Mouse (Mus musculus): ENCODE measurements around the gene Faap20.

Gene Faap20

DNA sequence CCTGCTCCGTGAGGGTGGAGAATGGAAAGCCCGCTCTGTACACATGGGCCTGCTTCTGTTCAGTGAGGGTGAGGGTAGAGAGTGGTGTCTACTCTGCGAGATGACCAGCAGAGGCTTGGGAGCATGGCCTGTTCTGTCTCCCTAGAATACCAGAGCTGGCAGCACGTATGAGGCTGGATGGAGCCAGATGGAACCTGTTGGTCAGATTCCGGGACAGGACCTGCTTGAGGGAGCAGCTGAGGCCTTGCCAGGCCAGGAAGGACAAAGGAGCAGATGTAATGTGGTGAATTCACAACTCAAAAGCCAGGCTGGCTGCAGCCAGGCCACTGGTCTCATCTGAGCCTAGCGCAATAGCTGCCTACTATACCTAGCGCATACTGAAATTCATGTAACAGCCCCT is 40.4 kb downstream of the Faap20 start:
- peak; percentile 46 for DNase-seq

DNA sequence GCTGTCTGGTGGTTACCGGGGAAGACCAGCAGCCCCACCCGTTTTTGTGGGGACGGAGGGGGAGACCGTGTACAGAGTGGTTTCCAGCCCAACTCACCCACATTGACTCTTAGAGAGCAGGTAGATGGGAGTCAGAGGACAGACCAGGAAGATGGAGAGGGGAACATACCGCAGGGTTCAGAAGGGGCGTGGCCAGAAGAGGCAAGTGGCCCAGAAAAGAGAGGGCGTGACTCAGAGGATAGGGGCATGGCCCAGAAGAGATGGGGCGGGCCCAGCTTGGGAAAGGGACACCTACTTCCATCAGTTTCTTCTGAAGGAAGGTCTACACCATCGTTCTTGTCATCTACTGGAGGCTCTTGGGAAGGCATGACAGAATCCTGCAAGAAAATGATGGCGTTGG is 43.3 kb downstream of the Faap20 start:
- DNase-seq = no peak

DNA sequence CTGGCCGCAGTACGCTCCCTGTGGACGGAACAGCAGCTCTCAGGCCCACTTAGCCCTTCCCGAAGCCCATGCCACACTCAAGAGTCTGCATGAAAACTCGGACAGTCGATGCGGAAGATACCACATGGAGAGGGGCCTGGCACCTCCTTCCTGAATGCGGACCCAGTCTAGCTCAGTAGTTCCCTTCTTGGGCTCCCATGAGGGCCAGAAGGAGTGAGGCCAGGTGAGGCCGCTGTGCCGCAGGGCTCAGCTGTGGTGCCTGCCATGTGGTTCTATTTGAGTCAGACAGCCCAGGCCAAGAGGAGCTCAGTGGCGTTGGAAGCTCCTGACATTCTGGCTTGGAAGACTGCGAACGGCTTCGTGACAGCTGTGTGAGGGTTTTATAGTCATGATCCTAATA is 44.8 kb downstream of the Faap20 start:
- no peak for DNase-seq

DNA sequence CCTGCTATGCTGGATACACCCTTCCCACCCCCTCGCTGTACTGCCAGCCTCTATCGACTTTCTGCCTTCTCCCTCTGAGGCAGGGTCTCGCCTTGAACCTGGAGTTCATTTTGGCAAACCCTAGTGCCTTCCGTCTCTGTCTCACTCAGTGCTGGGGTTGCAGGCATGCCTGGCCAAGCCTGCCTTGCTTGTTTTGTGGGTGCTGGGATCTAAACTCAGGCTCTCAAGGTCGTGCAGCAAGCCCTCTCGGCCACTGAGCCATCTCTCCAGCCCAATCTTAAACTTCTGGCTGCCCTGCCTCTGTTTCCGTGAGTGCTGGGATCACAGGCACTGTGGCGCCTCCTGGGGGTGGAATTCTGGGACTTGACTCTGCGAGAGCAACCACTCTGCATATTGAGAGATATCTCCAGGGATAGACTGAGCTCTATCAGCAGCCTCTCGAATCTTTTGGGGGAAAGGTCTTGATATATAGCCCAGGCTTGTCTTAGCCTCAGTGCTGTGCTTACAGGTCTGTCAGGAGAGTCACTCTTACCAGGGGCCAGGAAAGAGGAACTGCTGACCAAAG is 45.5 kb downstream of the Faap20 start:
- no peak for DNase-seq

DNA sequence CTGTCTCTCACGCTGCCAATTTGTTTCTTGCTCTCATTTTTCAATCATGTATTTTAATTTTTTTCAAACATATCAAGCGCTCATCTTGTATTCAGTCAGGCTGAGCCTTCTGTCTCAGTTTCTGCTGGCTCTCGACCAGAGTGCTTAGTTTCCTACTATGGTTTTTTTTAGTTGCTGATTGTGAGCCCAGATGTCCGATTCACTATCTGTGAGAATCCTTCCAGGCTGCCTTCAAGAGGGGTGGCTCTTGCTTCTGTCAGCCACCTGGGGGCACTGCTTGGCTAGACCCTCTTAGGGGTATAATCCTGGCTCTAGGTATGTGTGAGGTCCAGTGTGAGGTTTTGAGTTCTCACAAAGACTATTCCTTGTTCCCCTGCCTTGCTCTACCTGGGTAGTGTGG is 46.4 kb downstream of the Faap20 start:
- no peak for DNase-seq

DNA sequence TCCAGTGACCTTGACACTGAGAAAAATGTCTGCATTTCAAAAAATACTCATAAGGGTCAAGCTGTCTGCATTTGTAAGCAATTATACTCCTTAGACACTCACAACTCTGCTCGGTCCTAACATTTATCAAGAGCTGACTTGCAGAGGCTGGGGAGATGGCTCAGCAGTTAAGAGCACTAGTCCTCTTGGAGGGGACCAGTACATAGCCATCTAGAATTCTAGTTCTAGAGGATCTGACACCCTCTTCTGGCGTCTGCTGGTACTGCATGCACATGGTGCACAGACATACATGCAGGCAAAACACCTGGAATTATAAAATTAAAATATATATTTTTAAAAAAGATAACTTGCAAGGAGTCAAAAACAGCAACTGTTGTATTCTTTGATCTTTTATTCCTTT is 47.5 kb downstream of the Faap20 start:
- peak; percentile 40 for DNase-seq

DNA sequence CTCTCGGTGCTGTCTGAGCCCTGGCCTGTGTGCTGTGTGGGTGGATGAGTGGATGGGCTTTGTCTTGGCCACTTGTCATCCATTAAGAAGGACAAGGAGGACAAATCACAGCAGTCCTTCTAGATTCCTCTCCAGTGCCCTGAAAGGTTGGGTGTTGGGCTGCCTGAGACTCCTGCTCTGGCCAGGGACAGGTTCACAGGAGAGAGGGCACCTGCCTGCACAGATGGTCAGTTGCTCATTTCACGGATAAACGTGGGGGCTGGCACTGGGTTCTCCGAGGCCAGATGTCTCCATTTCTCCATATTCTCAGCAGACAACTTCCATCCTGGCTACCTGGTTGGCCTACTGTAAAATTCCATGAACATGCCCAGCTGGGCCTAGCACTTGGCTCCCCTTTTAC is 49.2 kb downstream of the Faap20 start:
- no peak for DNase-seq

DNA sequence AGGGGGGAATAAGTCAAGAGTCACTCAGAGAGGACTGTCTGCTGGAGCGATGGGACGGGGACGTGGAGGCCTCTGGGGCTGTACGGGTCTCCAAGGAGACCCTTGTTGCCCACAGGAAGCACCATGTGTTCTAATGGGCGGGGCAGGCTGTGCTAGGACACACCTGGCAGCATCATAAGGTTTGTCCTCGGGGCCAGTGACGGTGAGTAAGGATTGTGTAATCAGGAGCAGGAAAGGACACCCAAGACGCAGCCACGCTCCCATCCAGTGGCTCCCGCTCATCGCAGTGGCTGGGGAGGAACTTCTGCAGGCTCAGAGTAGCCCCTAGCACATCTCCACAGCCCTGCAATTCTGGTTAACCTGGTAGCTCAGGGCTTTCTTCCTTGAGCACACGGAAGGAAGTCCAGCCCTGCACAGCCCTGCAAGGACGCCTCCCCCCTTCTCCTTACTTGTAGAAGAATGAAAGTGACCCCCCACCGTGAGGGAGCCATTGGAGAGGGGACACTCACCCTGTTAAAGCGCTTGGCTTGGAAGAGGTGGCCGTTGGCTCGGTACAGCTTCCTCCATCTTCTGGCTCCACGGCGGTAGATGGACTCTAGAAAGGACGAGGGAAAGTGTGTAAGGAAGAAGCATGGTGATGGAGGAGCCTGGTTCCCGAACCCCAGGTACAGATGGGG is 51.0 kb downstream of the Faap20 start:
- no peak for DNase-seq

DNA sequence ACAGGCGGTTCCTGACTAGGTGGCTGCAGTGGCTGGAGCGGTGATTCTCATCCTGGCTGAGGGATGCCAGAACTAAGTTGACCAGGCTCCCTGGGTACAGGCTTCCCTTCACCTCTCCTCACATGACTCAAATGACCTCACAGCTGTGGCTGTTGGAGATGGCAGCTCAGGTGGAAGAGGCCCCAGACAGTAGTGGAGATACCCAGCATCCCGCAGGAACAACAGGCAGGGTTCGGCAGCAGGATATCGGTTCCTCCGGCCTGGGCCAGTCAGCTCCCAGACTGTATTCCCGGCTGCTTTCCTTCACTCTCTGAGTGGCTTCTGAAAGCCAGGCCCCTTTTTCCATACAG is 51.5 kb downstream of the Faap20 start:
- DNase-seq = no peak

DNA sequence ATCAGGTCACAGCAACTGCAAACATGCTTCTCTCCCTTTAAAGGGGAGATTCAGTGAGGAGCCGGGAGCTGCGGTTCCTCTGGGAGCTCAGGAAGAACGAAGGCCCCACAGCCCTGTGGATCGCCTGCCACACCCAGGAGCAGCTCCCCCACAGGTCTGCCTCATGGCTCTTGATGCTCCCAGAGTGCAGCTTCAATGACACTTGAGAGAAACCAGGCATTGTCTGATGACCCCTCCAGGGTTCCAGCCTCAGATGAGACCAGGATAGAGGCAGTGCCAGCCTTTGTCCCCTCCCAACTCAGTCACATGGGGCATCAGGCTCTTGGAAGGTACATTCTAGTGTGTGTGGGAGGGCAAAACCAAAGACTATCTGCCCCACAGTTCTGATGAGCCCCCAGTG is 52.4 kb downstream of the Faap20 start:
- no peak for DNase-seq

DNA sequence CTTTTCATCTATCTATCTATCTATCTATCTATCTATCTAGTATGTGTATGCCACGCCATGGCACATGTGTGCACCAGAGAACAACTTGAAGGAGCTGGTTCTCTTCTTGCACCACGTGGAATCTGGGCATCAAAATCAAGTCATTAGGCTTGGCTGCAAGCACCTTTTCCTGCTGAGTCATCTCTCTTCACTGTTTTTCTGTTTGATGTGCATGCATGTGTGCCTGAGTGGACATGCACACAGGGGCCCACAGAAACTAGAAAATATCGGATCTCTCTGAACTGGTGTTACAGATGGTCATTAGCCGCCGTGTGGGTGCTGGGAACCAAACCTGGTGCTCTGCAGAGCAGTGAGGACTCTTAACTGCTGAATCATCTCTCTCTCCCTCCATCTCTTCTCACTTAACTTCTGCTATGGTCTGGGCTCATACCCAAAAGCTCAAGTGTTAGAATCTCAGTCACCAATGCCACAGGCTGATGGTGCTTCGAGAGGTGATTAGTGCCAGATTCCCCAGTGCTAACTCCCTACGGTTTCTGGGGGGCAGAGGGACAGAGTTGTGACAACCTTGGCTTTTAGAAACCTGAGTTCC is 55.0 kb downstream of the Faap20 start:
- no peak for DNase-seq

DNA sequence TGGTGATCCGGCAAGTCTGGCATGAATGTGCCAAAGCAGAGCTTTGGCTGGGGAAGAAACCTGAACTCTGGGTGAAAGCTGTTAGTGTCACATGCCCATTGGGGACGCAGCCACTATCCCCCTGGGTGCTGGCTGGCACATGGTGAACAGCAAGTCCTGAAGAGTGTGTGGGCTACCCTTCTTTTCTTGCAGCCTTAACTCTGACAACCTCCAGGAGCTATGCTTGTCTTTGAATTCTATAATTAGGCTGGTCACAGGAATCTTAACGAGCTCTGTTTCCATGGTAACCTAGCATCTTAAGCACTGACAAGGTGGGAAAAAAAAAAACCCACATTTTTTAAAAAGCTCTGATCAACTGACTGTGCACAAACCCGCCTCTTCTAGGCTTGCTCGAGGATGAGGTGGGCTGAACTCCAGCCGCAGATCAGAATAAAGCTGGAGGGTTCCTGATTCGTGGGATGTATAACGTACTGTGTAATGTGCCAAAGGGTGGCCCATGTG is 56.0 kb downstream of the Faap20 start:
- DNase-seq = no peak
